Mouse (Mus musculus): ENCODE measurements at regions not wholly inside any gene's neighbourhood (a gene's known extent, or its start where the extent isn't known, plus 50 kb on each side); places are given as distances from the start of the nearest gene placed in this dataset.
A peak's percentile ranks its signal among the peaks of the same experiment; 100 is the strongest.

- DNase-seq (ENCODE audit: low spot score in 2 of 2) = no peak
These were observed 50.9 kb upstream of the Cpne4 start for GRCm38 (mm10) chr9:104496220-104496619.

DNA sequence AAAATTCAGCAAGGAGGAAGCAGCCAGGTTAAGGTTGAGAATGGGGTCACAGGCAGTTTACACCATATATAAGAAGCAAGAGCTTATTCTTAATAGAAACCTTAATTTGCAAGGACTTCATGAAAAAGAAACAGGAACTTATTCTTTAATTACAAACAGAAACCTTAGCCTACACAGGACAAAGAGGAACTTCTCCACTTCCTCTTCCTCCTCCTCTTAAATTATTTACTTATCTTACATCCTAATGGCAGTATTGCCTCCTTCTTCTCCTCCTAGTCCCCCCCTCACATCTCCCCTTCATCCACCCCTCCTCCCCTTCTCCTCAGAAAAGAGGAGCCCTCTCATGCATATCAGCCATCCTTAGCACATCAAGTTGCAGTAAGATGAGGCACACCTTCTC is 56.4 kb upstream of the Cpne4 start:
- DNase-seq (ENCODE audit: low spot score in 2 of 2) = no peak

DNA sequence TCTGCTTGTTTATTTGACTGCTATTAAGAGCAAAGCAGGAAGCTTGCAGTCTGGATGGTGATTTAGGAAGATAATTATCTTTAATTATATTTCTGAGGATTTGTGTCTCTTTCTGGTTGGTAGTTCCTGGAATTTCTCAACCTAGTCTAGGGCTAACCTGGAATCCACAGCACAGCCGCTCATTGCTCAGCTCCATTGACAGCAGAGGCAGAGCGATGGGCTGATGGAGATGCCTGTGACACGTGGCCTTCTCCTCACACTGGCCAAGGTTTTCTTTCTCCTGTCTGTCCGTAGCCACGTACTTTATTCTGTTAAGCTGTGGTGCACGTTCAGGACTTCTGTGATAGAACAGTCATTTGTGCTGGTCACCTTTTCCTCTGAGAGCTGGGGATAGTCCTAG is 57.7 kb upstream of the Cpne4 start:
- no peak for DNase-seq (ENCODE audit: low spot score in 2 of 2)

- no peak for DNase-seq (ENCODE audit: low spot score in 2 of 2)
These were observed 64.6 kb upstream of the Cpne4 start for GRCm38 (mm10) chr9:104482440-104482839.

DNA sequence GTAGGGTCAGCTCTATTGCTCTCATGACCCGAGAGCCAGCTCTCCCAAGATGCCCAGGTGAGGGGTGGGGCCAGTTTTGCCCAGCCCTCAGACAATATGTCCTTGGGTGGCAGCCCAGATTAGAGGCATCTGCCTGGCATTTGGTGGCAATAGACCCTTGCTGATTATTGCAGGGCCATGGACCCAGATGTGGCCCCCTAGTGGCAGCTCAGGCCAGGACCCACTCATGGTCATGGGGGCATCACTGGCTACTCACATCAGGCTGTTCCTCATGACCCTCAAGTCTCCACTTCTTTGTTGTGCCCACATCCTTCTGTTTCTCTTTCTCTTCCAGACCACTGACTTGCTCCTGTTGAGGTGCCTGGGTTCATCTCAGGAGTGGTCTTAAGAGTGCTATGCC is 66.4 kb upstream of the Cpne4 start:
- DNase-seq (ENCODE audit: low spot score in 2 of 2) = no peak

DNA sequence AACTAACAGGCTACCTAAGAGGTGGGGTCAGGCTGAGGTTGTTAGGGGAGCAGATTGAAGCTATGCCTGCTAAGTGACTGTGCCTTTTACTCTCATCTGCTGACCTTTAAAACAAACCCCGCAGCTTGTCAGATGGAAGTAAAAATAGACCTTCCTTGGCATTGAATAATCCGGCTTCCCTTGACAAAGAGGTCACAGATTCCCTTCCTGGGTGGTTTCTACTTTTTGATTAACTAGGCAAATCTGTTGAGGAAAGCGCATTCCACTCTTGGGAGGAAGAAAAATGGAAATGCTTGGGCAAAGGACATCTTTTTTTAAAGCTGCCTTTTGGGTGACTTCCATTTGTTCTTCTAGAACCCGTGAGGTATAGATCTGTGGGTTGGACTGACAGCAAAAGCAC is 72.3 kb upstream of the Cpne4 start:
- DNase-seq (ENCODE audit: low spot score in 2 of 2) = no peak

DNA sequence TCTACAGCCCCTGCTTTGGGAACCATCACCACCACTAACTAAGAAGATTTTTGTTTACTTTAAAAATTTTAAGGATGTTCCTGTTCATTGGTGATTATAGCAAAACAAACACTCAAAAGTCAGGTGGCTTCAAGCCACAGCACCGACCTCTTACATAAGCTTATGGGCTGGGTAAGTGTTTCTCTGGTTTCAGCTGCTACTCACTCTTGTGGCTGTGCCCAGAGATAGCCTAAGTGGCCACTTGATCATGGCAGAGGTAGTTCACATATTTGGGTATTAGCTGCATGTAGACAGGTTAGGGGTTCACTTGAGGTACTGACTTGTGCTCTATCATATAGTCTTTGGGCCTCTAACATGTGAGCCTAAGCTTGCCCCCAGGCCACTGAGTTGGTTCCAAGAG is 79.8 kb upstream of the Cpne4 start:
- no peak for DNase-seq (ENCODE audit: low spot score in 2 of 2)

DNA sequence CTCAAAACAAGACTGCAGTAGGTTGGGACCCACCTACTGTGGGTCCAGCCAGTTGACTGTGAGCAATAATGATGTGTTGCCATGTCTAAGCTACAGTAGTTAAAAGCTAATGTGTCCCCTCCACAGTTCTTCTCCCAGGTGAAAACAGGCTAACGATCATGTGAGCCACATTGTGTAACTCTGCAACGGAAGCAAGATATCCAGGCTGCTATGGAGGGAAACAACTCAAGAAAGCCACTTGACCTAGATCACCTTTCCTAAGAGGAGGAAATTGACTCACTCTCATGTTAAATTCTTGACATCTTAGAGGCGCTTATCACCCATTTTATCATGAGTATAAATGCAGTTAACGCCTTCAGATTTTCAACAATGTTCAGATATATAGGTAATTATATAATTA is 83.4 kb upstream of the Cpne4 start:
- DNase-seq (ENCODE audit: low spot score in 2 of 2) = no peak

GRCm38 (mm10) chr9:104460133-104460532 is 87.0 kb upstream of the Cpne4 start:
- no peak for DNase-seq (ENCODE audit: low spot score in 2 of 2)

DNA sequence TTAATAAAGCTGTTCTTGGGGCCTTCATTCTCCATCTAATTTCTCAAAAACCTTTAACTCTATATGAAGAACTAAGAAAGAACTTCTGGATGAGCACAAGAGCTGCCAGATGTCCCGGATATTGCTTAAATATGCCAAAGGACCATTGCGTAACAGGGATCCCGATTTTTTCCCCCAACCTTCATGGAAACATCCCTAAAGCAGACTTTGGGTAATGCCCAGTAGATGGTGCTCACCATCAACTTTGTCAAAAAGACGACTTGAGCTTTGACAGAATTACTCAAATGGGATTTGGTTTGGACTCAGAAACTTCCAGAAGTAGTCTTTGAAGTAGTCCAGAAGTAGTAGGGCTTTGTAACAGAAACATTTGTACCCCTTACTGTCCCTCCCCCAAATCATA is 89.5 kb upstream of the Cpne4 start:
- DNase-seq (ENCODE audit: low spot score in 2 of 2) = no peak

GRCm38 (mm10) chr9:104448577-104449165 is 98.4 kb upstream of the Cpne4 start:
- no peak for DNase-seq (ENCODE audit: low spot score in 2 of 2)

GRCm38 (mm10) chr9:104444906-104445305 is 102.2 kb upstream of the Cpne4 start:
- DNase-seq (ENCODE audit: low spot score in 2 of 2) = peak in 1 of 2 experiments; percentile 41

DNA sequence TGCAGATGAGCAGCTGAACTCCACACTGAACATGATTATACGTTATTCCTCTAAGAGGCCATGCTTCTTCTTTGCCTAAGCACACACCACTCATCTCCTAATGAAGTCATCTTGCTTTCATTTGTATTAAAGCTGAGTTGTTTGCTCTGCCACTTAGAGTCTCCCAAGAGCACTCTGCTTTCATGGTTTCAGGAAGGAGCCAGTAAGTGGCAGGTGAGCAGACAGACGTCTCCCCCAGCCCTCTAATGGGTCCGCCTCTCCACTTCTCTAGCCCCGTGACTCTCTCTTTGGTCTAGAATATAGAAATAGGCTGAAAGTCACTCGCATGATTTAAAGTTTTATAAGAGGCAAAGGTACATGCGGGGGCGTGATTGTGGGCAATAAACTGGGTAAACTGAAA is 103.8 kb upstream of the Cpne4 start:
- DNase-seq (ENCODE audit: low spot score in 2 of 2) = no peak

GRCm38 (mm10) chr9:104413021-104413420 is 75.5 kb upstream of the Acpp start:
- DNase-seq (ENCODE audit: low spot score in 2 of 2) = no peak

GRCm38 (mm10) chr9:104410211-104410610 is 72.7 kb upstream of the Acpp start:
- DNase-seq (ENCODE audit: low spot score in 2 of 2) = peak; percentile 15 to 64

GRCm38 (mm10) chr9:104409381-104409780 is 71.8 kb upstream of the Acpp start:
- peak in 1 of 2 experiments; percentile 3 for DNase-seq (ENCODE audit: low spot score in 2 of 2)

DNA sequence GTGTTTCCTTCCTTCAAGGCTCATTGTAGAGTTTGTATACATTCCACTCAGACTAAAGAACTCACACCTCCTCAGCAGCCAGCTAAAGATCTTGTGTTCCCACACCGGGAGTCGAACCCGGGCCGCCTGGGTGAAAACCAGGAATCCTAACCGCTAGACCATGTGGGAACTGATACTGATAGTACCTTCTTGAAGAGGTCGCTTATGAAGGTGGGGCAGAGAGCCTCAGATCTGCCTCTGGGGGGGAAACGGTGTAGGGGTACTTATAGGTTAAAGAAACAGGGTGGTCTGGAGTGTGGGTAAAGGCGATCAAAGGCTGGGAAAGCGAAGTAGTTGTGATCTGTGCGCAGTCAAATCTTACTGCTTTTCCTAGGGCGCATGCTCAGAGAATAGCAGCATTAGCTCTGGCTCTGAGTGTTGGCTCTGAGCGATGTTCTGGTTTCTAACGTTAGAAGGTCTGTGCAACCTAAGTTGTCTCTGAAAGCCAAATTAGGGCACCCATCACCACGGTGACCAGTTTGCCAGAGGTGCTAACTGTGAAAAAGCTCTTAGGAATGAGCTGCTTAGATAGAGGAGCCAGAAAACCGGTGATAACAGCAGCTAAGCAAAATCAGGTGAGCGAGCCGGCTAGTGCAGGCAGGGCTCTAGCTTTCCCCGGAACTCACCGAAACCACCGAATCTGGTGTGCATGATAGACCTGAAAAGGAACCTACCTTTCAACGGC is 71.2 kb upstream of the Acpp start:
- DNase-seq (ENCODE audit: low spot score in 2 of 2) = peak; percentile 36 to 56

- DNase-seq (ENCODE audit: low spot score in 2 of 2) = peak in 1 of 2 experiments; percentile 4
These were observed 70.2 kb upstream of the Acpp start for GRCm38 (mm10) chr9:104407559-104408376.

- no peak for DNase-seq (ENCODE audit: low spot score in 2 of 2)
These were observed 69.5 kb upstream of the Acpp start for GRCm38 (mm10) chr9:104407011-104407410.

DNA sequence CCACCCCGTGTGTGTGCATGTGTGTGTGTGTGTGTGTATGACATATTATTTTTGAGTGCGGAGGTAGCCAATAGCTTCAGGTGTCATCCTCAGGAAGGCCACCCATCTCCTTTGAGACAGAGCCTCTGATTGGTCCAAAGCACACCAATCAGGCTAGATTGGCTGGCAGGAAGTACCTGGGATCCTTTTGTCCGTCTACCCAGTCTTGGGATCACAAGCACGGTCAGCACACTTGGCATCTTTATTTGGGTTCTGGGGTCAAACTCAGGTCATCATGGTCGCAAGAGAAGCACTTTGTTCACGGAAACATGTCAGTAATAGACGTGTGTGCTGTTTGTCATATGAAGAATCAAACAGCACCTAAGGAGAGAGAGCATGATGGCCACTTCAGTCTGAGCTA is 68.9 kb upstream of the Acpp start:
- no peak for DNase-seq (ENCODE audit: low spot score in 2 of 2)

DNA sequence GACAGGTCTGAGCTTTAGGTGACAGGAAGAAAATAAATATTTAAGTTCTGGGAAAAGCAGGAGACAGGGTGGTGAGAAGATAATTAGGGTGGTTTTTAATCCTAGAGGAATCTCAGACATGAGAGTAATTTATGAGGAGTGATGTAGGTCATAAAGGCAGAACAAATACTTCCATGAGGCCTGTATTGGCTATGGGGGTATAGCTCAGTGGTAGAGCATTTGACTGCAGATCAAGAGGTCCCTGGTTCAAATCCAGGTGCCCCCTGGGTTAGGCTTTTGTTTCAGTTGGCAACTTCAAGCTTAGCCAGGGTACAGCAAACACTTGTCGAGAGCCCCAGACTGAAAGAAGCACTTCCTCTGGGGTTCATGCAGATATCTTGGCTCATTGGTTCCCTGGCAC is 66.3 kb upstream of the Acpp start:
- DNase-seq (ENCODE audit: low spot score in 2 of 2) = no peak

DNA sequence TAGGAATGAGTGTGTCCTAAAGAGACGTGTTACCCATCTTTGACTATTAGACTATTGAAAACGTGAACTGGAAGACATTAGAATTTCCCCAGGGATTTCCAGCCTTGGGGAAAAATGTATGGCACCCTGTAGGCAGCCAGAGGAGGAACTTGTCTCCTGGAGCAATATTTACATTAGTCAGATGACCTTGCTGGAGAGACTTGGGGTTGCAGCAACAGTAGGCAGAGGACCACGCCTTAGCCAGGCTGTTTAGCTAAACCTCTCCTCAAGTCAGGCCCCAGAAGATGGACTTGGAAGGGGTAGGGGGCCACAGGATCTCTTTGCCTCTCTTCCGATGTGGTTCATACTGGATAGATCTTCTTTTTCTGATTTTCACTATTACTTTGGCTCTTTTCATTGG is 64.1 kb upstream of the Acpp start:
- DNase-seq (ENCODE audit: low spot score in 2 of 2) = no peak

DNA sequence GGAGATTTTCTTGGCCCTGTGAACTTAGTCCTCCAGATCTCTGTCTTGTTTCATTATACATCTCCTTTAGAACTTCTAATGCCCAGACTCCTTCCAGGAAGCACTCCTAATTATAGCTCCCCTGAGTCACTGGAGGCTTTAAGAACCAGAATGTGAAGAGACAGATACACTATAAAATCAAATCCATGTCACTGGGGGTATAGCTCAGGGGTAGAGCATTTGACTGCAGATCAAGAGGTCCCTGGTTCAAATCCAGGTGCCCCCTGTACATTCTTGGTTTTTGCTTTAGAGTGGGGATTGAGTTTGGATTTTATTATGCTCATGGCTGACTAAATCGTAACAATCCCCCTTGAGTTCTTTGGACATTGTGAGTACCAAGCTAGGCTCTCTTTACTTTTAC is 62.4 kb upstream of the Acpp start:
- DNase-seq (ENCODE audit: low spot score in 2 of 2) = no peak
